ENCODE assay signal across 22 mouse cellular contexts in the genomic region with DNA sequence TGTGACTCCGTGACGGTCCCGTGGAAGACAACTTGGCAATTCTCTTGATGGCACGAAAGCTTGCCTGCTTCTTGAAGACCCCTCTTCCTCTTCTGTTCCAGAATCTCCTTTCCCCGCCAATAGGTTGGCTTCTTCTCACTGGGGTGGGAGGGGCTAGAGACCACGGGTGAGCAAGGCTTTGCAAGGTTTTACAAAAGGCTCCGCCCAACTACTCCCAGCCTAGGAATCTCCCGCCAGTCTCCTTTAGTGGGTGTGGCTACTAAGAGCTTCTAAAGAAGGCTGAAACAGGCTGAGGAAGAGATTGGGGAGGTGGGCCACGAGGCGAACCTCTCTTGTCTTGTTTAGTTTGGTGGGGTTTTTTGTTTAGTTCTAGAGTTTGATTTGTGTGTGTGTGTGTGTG. TPM values are rescaled to one million over a fixed set of nuclear protein-coding genes. Genes with fewer than 3 reads are reported as not detected.
DNase-seq lines count a peak whose midpoint lies in the region; ATAC-seq and TF ChIP-seq lines count a peak whose summit lies in the region.
"Had no signal": no experiment of that assay in that cellular context is flagged by ENCODE, and none has a peak within 500 bp of the region (broad histone marks: within the 10 kb centered on the region; RNA-seq: fewer than 3 reads in every experiment).

No protein-coding gene starts in this region.

- in situ Hi-C loops in ES-E14 (cut with MboI; ENCODE audit: low sequenced_read_pairs in 2 of 2, unreplicated experiment in 2 of 2) = no loop called here

- H3K4me3 ChIP-seq in ES-Bruce4 (ENCODE audit: low read depth, low read length) (peak overlapping the region; percentile 94), ES-E14 (ENCODE audit: insufficient read depth in 1 of 2, low read depth in 1 of 2, low read length in 2 of 2, poor library complexity in 1 of 2, severe bottlenecking in 1 of 2) (peak overlapping the region; percentile 87 to 94)
- no peak overlapping the region for H3K4me3 ChIP-seq in stomach, postnatal 0 days (ENCODE audit: low read depth, low read length)
- H3K4me3 ChIP-seq: embryonic facial prominence, embryonic 13.5 days; gastrocnemius, adult 2 months; heart, adult 2 months; heart, embryonic 15.5 days; hindbrain, embryonic 15.5 days; left cerebral cortex, adult 2 months; limb, embryonic 10.5 days; midbrain, embryonic 12.5 days had no signal

- no peak for TF ChIP-seq EP300 in ES-Bruce4 (IDR thresholded peaks at IDR 0.05; ENCODE audit: insufficient read depth, low read depth, low read length)
- TF ChIP-seq EP300 in stomach, postnatal 0 days (optimal IDR thresholded peaks at IDR 0.05) = no peak

- H3K9me3 ChIP-seq in ES-Bruce4 (replicated peaks; ENCODE audit: control insufficient read depth, insufficient read depth, low read length, poor library complexity, severe bottlenecking) = no peaks in the 10 kb centered on the region
- no peaks in the 10 kb centered on the region for H3K9me3 ChIP-seq in ES-E14 (ENCODE audit: control insufficient read depth, insufficient read depth, low read depth, low read length)
- H3K9me3 ChIP-seq in stomach, postnatal 0 days (ENCODE audit: control insufficient read depth, low read length) = no peaks in the 10 kb centered on the region
- H3K9me3 ChIP-seq: embryonic facial prominence, embryonic 13.5 days; heart, embryonic 15.5 days; hindbrain, embryonic 15.5 days; limb, embryonic 10.5 days; midbrain, embryonic 12.5 days had no signal

- H3K27me3 ChIP-seq in ES-Bruce4 (ENCODE audit: control insufficient read depth, insufficient read depth, low read length, poor library complexity, severe bottlenecking) = no peaks in the 10 kb centered on the region
- H3K27me3 ChIP-seq in stomach, postnatal 0 days (ENCODE audit: control insufficient read depth, insufficient read depth, low read length) = no peaks in the 10 kb centered on the region
- H3K27me3 ChIP-seq: embryonic facial prominence, embryonic 13.5 days; heart, embryonic 15.5 days; hindbrain, embryonic 15.5 days; midbrain, embryonic 12.5 days had no signal

- H3K36me3 ChIP-seq in ES-Bruce4 (ENCODE audit: control insufficient read depth, insufficient read depth, low read length, poor library complexity, severe bottlenecking) (no peaks in the 10 kb centered on the region), ES-E14 (ENCODE audit: control insufficient read depth, insufficient read depth, low read length, poor library complexity, severe bottlenecking) (no peaks in the 10 kb centered on the region)
- H3K36me3 ChIP-seq in stomach, postnatal 0 days (ENCODE audit: control insufficient read depth, insufficient read depth, low read length) = no peaks in the 10 kb centered on the region
- H3K36me3 ChIP-seq: embryonic facial prominence, embryonic 13.5 days; heart, embryonic 15.5 days; hindbrain, embryonic 15.5 days; limb, embryonic 10.5 days; midbrain, embryonic 12.5 days had no signal

- H3K4me2 ChIP-seq in stomach, postnatal 0 days (replicated peaks; ENCODE audit: low read depth) = no peak overlapping the region
- H3K4me2 ChIP-seq: embryonic facial prominence, embryonic 13.5 days; heart, embryonic 15.5 days; hindbrain, embryonic 15.5 days; midbrain, embryonic 12.5 days had no signal

- H3K27ac ChIP-seq in ES-Bruce4 (ENCODE audit: insufficient read depth, low read length) (peak overlapping the region; percentile 81), ES-E14 (ENCODE audit: insufficient read depth, low read depth, low read length, poor library complexity, severe bottlenecking) (peak overlapping the region; percentile 100)
- no peak overlapping the region for H3K27ac ChIP-seq in stomach, postnatal 0 days (replicated peaks)
- H3K27ac ChIP-seq: embryonic facial prominence, embryonic 13.5 days; gastrocnemius, adult 2 months; heart, adult 2 months; heart, embryonic 15.5 days; hindbrain, embryonic 15.5 days; left cerebral cortex, adult 2 months; limb, embryonic 10.5 days; liver, embryonic 14.5 days; midbrain, embryonic 12.5 days had no signal

- no peak for TF ChIP-seq POLR2A in ES-Bruce4 (IDR thresholded peaks at IDR 0.05; ENCODE audit: insufficient read depth, low read length)

- peak; percentile 99 for DNase-seq in ES-E14 (ENCODE audit: low read depth, low spot score)
- no peak for DNase-seq in stomach, postnatal 0 days (ENCODE audit: low spot score)
- DNase-seq in natural killer cell, adult 2 months (ENCODE audit: low spot score in 2 of 2) = no peak
- DNase-seq in left cerebral cortex, adult 18-20 months (ENCODE audit: low spot score in 2 of 2) = no peak
- no peak for DNase-seq in heart, adult 18-20 months
- DNase-seq: adrenal gland, adult 8-10 months; cerebellum, adult 11-12 months; cerebellum, postnatal 14 days; gastrocnemius, adult 2 months; heart, postnatal 4 days; kidney, adult 18-20 months; kidney, postnatal 10 days had no signal

- 68% methylated on average over 10 of the region's 10 CpGs for WGBS in stomach, postnatal 0 days

- H3K4me1 ChIP-seq in ES-Bruce4 (ENCODE audit: control insufficient read depth, insufficient read depth, low read length) = no peaks in the 10 kb centered on the region
- H3K4me1 ChIP-seq in ES-E14 (ENCODE audit: control insufficient read depth in 2 of 2, insufficient read depth in 2 of 2, low read length in 2 of 2, poor library complexity in 1 of 2) = peaks cover 4 to 9% of the 10 kb centered on the region in 2 experiments; a peak in 3 of 4 replicates
- no peaks in the 10 kb centered on the region for H3K4me1 ChIP-seq in stomach, postnatal 0 days (replicated peaks; ENCODE audit: control insufficient read depth, insufficient read depth)
- H3K4me1 ChIP-seq: embryonic facial prominence, embryonic 13.5 days; heart, embryonic 15.5 days; hindbrain, embryonic 15.5 days; limb, embryonic 10.5 days; midbrain, embryonic 12.5 days had no signal

- peak; percentile 41; the same call in 1 of the 2 replicates for ATAC-seq in granulocyte monocyte progenitor cell, adult 5-6 weeks (replicated peaks; ENCODE audit: poor library complexity, severe bottlenecking)
- peak; percentile 33; the same call in 1 of the 2 replicates for ATAC-seq in stomach, postnatal 0 days (ENCODE audit: low FRiP score, low TSS enrichment)

- TF ChIP-seq CTCF in ES-Bruce4 (IDR thresholded peaks at IDR 0.05; ENCODE audit: low read depth, low read length) = no peak
- no peak for TF ChIP-seq CTCF in stomach, postnatal 0 days (IDR thresholded peaks at IDR 0.05; ENCODE audit: low read depth)

- H3K9ac ChIP-seq in ES-Bruce4 (ENCODE audit: low read depth, poor library complexity, severe bottlenecking) (peak overlapping the region; percentile 74), ES-E14 (ENCODE audit: insufficient read depth, low read depth, low read length, poor library complexity, severe bottlenecking) (peak overlapping the region; percentile 90)
- H3K9ac ChIP-seq in stomach, postnatal 0 days (ENCODE audit: low read length) = no peak overlapping the region
- H3K9ac ChIP-seq: embryonic facial prominence, embryonic 13.5 days; heart, embryonic 15.5 days; hindbrain, embryonic 15.5 days; liver, embryonic 14.5 days; midbrain, embryonic 12.5 days had no signal

TF ChIP-seq in ES-E14, 5 proteins besides CTCF, POLR2A, EP300 and RAD21:
- TF ChIP-seq ZC3H11A (IDR thresholded peaks at IDR 0.05; ENCODE audit: borderline replicate concordance, low read depth, low read length) (no peak), ZNF384 (IDR thresholded peaks at IDR 0.05; ENCODE audit: low read depth, low read length) (no peak), CHD2 (IDR thresholded peaks at IDR 0.05; ENCODE audit: low read depth, low read length) (no peak), HCFC1 (IDR thresholded peaks at IDR 0.05; ENCODE audit: borderline replicate concordance, insufficient read depth, low read length) (no peak), MAFK (IDR thresholded peaks at IDR 0.05; ENCODE audit: insufficient read depth, low read depth, low read length) (no peak)

RNA-seq across cellular contexts. Expression of gene Wdtc1, which starts 0.5 kb away (rescaled TPM):
- polyA plus RNA-seq in ES-Bruce4 (2011; ENCODE audit: insufficient read depth, insufficient read length, low read depth, missing spikeins) = 69.2 and 71.5 TPM in 2 replicates
- 65.6 and 91.8 TPM in 2 replicates for total RNA-seq in ES-E14 (2012; rRNA removed)
- 10.2 and 10.7 TPM in 2 replicates for total RNA-seq in granulocyte monocyte progenitor cell, adult 5-6 weeks (2014; fragmentation: Nextera tagmentation)
- total RNA-seq in granulocyte monocyte progenitor cell, adult 5-6 weeks (2017) = 7.2 and 9.1 TPM in 2 replicates
- 6.2 and 7.7 TPM in 2 replicates for polyA plus RNA-seq in stomach, postnatal 0 days (2015; fragmentation: Nextera tagmentation; extraction: Ambion mirVana)
- 10 to 100 TPM; 61.2 to 68.1 TPM for total RNA-seq in left cerebral cortex, adult 18-20 months (2021)
- total RNA-seq in heart, adult 18-20 months (2021) = 10 to 100 TPM; 71.9 to 73.6 TPM

RNA-seq across cellular contexts. Expression of gene Slc9a1, which starts 16.7 kb away (rescaled TPM):
- 18.4 and 21.4 TPM in 2 replicates for polyA plus RNA-seq in ES-Bruce4 (2011; ENCODE audit: insufficient read depth, insufficient read length, low read depth, missing spikeins)
- 24.7 and 24.9 TPM in 2 replicates for total RNA-seq in ES-E14 (2012; rRNA removed)
- 17.4 and 22.1 TPM in 2 replicates for total RNA-seq in granulocyte monocyte progenitor cell, adult 5-6 weeks (2014; fragmentation: Nextera tagmentation)
- total RNA-seq in granulocyte monocyte progenitor cell, adult 5-6 weeks (2017) = 9.9 and 14.6 TPM in 2 replicates
- polyA plus RNA-seq in stomach, postnatal 0 days (2015; fragmentation: Nextera tagmentation; extraction: Ambion mirVana) = 6.0 and 7.1 TPM in 2 replicates
- 10 to 100 TPM; 46.3 to 47.9 TPM for total RNA-seq in left cerebral cortex, adult 18-20 months (2021)
- total RNA-seq in heart, adult 18-20 months (2021) = 10 to 100 TPM; 17.6 to 19.6 TPM
